Mouse (Mus musculus) liver, postnatal 0 days (tissue): ENCODE data around the gene Ascc2. TPM values are rescaled to one million over a fixed set of nuclear protein-coding genes. Genes with fewer than 3 reads are reported as not detected.

Source experiments
- ATAC-seq: fragments of 200-750 bp; cut with Nextera tagmentation; 2 replicates; pipeline ENCODE4 v1.8.0; 2017; ENCODE audit warnings: mild to moderate bottlenecking, moderate library complexity
- DNase-seq: peaks from one replicate; pipeline ENCODE4 v3.0.0-alpha.2; 2016
- H3K27ac ChIP-seq: fragments of 300-500 bp; sonication (generic); 2 replicates; pipeline ENCODE4 v1.5.1; 2014; ENCODE audit warnings: antibody characterized with exemption, moderate library complexity, mild to moderate bottlenecking, low read depth
- H3K27me3 ChIP-seq: fragments of 300-500 bp; sonication (generic); 2 replicates; pipeline ENCODE4 v1.6.1; 2014; ENCODE audit warnings: low read length, control low read depth, mixed read lengths; ENCODE audit not compliant: insufficient read depth
- H3K36me3 ChIP-seq: fragments of 300-500 bp; sonication (generic); replicated peaks from 2 replicates; pipeline ENCODE4 v1.6.1; 2014; ENCODE audit warnings: mild to moderate bottlenecking, control low read depth, low read length, moderate library complexity, mixed read lengths; ENCODE audit not compliant: insufficient read depth
- H3K4me1 ChIP-seq: fragments of 300-500 bp; sonication (generic); 2 replicates; pipeline ENCODE4 v1.6.1; 2014; ENCODE audit warnings: antibody characterized with exemption, mild to moderate bottlenecking, control low read depth; ENCODE audit not compliant: insufficient read depth
- H3K4me2 ChIP-seq: fragments of 300-500 bp; sonication (generic); 2 replicates; pipeline ENCODE4 v1.6.1; 2014; ENCODE audit warnings: low read depth, mild to moderate bottlenecking, low read length, moderate library complexity, mixed read lengths
- H3K4me3 ChIP-seq: fragments of 300-500 bp; sonication (generic); 2 replicates; pipeline ENCODE4 v1.5.1; 2014; ENCODE audit warnings: low read depth, low read length
- H3K9ac ChIP-seq: fragments of 300-500 bp; sonication (generic); replicated peaks from 2 replicates; pipeline ENCODE4 v1.6.1; 2014; ENCODE audit warnings: mild to moderate bottlenecking, moderate library complexity
- H3K9me3 ChIP-seq: fragments of 300-500 bp; sonication (generic); 2 replicates; pipeline ENCODE4 v1.6.1; 2016; ENCODE audit warnings: mild to moderate bottlenecking, control low read depth, low read length, mixed read lengths
- CTCF ChIP-seq: sonication (generic); IDR thresholded peaks from 2 replicates; pipeline ENCODE4 v1.5.1; 2016; ENCODE audit warnings: antibody characterized with exemption, low read depth
- EP300 ChIP-seq: IDR thresholded peaks from 2 replicates; pipeline ENCODE4 v1.6.1; 2016; ENCODE audit warnings: antibody characterized with exemption, low read depth, mild to moderate bottlenecking
- WGBS: fragments of 180-500 bp; shearing (Covaris S2); extraction: QIAGEN DNeasy Blood & Tissue Kit; methylation state at CpG from one replicate; pipeline ENCODE4 v1.1.7; 2014; ENCODE audit not compliant: insufficient replicate concordance; 5-methylcytosine and 5-hydroxymethylcytosine counted together
- polyA plus RNA-seq: library from polyadenylated mRNA; unstranded; fragments of >200 nt; fragmentation: Nextera tagmentation; extraction: Ambion mirVana; gene quantifications from 2 replicates; pipeline ENCODE4 v1.2.1, GENCODE M21; 2015

Gene Ascc2
- polyA plus RNA-seq, 1 experiment from 2014 or later = 9.7 TPM

GRCm38 (mm10) chr11:4598411-4598810 lies 39.1 kb upstream of the Ascc2 start:
- H3K9me3 ChIP-seq = no peaks in the 10 kb centered on the region
- no peak for ATAC-seq

GRCm38 (mm10) chr11:4599916-4600315 lies 37.6 kb upstream of the Ascc2 start:
- peaks cover 24% of the 10 kb centered on the region for H3K4me1 ChIP-seq
- no peak overlapping the region for H3K4me2 ChIP-seq
- 56% methylated on average over 3 of the region's 3 CpGs for WGBS
- H3K4me3 ChIP-seq = no peak overlapping the region
- no peak for DNase-seq
- no peaks in the 10 kb centered on the region for H3K36me3 ChIP-seq
- no peak overlapping the region for H3K9ac ChIP-seq
- no peaks in the 10 kb centered on the region for H3K27me3 ChIP-seq
- H3K9me3 ChIP-seq = no peaks in the 10 kb centered on the region
- no peak for ATAC-seq
- TF ChIP-seq EP300 (no peak), CTCF (no peak)
- no peak overlapping the region for H3K27ac ChIP-seq

More at GRCm38 (mm10) chr11:4598411-4598810, 39.1 kb upstream of the Ascc2 start:
- H3K4me3 ChIP-seq = no peak overlapping the region
- H3K4me2 ChIP-seq = no peak overlapping the region
- 84% methylated on average over 2 of the region's 2 CpGs for WGBS
- no peak overlapping the region for H3K9ac ChIP-seq
- H3K27ac ChIP-seq = no peak overlapping the region; the same call in 1 of the 2 replicates
- no peaks in the 10 kb centered on the region for H3K36me3 ChIP-seq
- TF ChIP-seq EP300 = no peak
- no peak for TF ChIP-seq CTCF
- no peak for DNase-seq
- no peaks in the 10 kb centered on the region for H3K27me3 ChIP-seq
- peaks cover 24% of the 10 kb centered on the region for H3K4me1 ChIP-seq

- no peak for ATAC-seq
- H3K9ac ChIP-seq = no peak overlapping the region
- 69% methylated on average over 5 of the region's 5 CpGs for WGBS
- H3K27ac ChIP-seq = no peak overlapping the region
- H3K4me2 ChIP-seq = no peak overlapping the region
- TF ChIP-seq CTCF (no peak), EP300 (no peak)
- no peaks in the 10 kb centered on the region for H3K27me3 ChIP-seq
- H3K4me3 ChIP-seq = no peak overlapping the region
- no peak for DNase-seq
- no peaks in the 10 kb centered on the region for H3K36me3 ChIP-seq
- no peaks in the 10 kb centered on the region for H3K9me3 ChIP-seq
- peaks cover 15% of the 10 kb centered on the region; the same call in 1 of the 2 replicates for H3K4me1 ChIP-seq
Measured at GRCm38 (mm10) chr11:4601890-4602289, 35.7 kb upstream of the Ascc2 start.

- Histone ChIP-seq H3K36me3 (no peaks in the 10 kb centered on the region), H3K4me1 (peaks cover 15% of the 10 kb centered on the region; the same call in 1 of the 2 replicates), H3K9ac (no peak overlapping the region; the same call in 1 of the 2 replicates), H3K9me3 (no peaks in the 10 kb centered on the region), H3K27me3 (no peaks in the 10 kb centered on the region), H3K27ac (no peak overlapping the region), H3K4me2 (peak overlapping the region; percentile 49), H3K4me3 (no peak overlapping the region)
- ATAC-seq (peak; percentile 19; the same call in 1 of the 2 replicates), DNase-seq (peak; percentile 36)
- no peak for TF ChIP-seq EP300
- no peak for TF ChIP-seq CTCF
- 23% methylated on average over 12 of the region's 12 CpGs for WGBS
Measured at GRCm38 (mm10) chr11:4602691-4603441, 34.7 kb upstream of the Ascc2 start.

GRCm38 (mm10) chr11:4604441-4604840 lies 33.1 kb upstream of the Ascc2 start:
- Histone ChIP-seq H3K36me3 (no peaks in the 10 kb centered on the region), H3K9me3 (no peaks in the 10 kb centered on the region), H3K27me3 (no peaks in the 10 kb centered on the region), H3K4me2 (no peak overlapping the region), H3K4me1 (peaks cover 12% of the 10 kb centered on the region; the same call in 1 of the 2 replicates), H3K27ac (no peak overlapping the region), H3K9ac (no peak overlapping the region), H3K4me3 (no peak overlapping the region)
- TF ChIP-seq CTCF = no peak
- ATAC-seq (no peak), DNase-seq (no peak)
- WGBS = 30% methylated on average over 6 of the region's 6 CpGs

GRCm38 (mm10) chr11:4605414-4605813 lies 32.1 kb upstream of the Ascc2 start:
- DNase-seq (peak; percentile 60), ATAC-seq (peak; percentile 53)
- Histone ChIP-seq H3K9me3 (no peaks in the 10 kb centered on the region), H3K36me3 (no peaks in the 10 kb centered on the region), H3K27ac (no peak overlapping the region), H3K4me3 (no peak overlapping the region), H3K4me1 (peaks cover 12% of the 10 kb centered on the region; the same call in 1 of the 2 replicates), H3K4me2 (no peak overlapping the region), H3K9ac (no peak overlapping the region), H3K27me3 (no peaks in the 10 kb centered on the region)
- TF ChIP-seq CTCF (no peak), EP300 (no peak)
- 49% methylated on average over 7 of the region's 7 CpGs for WGBS
